In the genomic region with DNA sequence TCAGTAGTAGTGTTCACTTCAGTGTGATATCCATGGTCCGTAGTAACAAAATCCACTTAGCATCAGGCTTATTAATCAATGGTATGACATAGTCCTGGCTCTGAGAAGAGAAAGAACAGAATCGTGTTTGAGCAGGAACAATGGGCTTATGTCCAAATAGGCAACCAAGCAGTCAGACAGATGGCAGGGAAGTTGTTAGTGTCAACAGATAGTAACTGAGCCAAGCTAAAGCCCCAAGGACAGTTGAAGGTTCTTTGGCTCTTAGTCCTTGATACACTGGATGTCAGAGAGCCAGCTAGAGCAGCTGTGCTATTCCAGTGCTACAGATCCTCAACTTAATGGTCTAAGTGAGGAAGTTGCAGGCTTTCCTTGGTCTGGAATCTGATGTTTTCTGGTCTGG, we compare ENCODE assay signal across 11 mouse cellular contexts.
DNase-seq lines count a peak whose midpoint lies in the region; ATAC-seq lines count a peak whose summit lies in the region.
"Had no signal": no experiment of that assay in that cellular context is flagged by ENCODE, and none has a peak within 500 bp of the region (broad histone marks: within the 10 kb centered on the region; RNA-seq: fewer than 3 reads in every experiment).

No protein-coding gene starts in this region.

- no peaks in the 10 kb centered on the region for H3K27me3 ChIP-seq in intestine, embryonic 15.5 days (replicated peaks)
- no peaks in the 10 kb centered on the region for H3K27me3 ChIP-seq in intestine, embryonic 16.5 days (replicated peaks; ENCODE audit: control insufficient read depth, insufficient read depth, low read length)

- 36% methylated on average over 2 of the region's 2 CpGs for WGBS in intestine, embryonic 15.5 days
- 38% methylated on average over 2 of the region's 2 CpGs for WGBS in intestine, embryonic 16.5 days

- no peaks in the 10 kb centered on the region for H3K9me3 ChIP-seq in intestine, embryonic 15.5 days
- H3K9me3 ChIP-seq in intestine, embryonic 16.5 days (ENCODE audit: control insufficient read depth, low read length) = no peaks in the 10 kb centered on the region

- ATAC-seq in intestine, embryonic 15.5 days = 0 out of 2 replicates have a peak, but pooled peaks have one; percentile 28
- ATAC-seq in intestine, embryonic 16.5 days = no peak

- no peak overlapping the region for H3K4me3 ChIP-seq in intestine, embryonic 15.5 days (replicated peaks)
- H3K4me3 ChIP-seq in intestine, embryonic 16.5 days (ENCODE audit: low read length) = no peak overlapping the region

- H3K9ac ChIP-seq in intestine, embryonic 15.5 days = no peak overlapping the region
- H3K9ac ChIP-seq in intestine, embryonic 16.5 days (ENCODE audit: low read depth, low read length) = no peak overlapping the region
- H3K9ac ChIP-seq: liver, embryonic 14.5 days had no signal

- H3K27ac ChIP-seq in intestine, embryonic 15.5 days = no peak overlapping the region
- no peak overlapping the region for H3K27ac ChIP-seq in intestine, embryonic 16.5 days (ENCODE audit: low read length)
- H3K27ac ChIP-seq: liver, embryonic 14.5 days had no signal

- no peak overlapping the region for H3K4me2 ChIP-seq in intestine, embryonic 15.5 days (replicated peaks)
- no peak overlapping the region for H3K4me2 ChIP-seq in intestine, embryonic 16.5 days (ENCODE audit: low read depth, low read length)

- DNase-seq in cerebellum, postnatal 10 days = peak; percentile 68 to 71
- DNase-seq in cerebellum, adult 9-11 months = no peak
- DNase-seq in retina, postnatal 1 day = peak; percentile 20
- DNase-seq in retina, embryonic 14.5 days (ENCODE audit: low spot score) = no peak
- peak; percentile 32 to 63 for DNase-seq in layer of hippocampus, postnatal 14 days (ENCODE audit: low spot score in 2 of 2)
- no peak for DNase-seq in thymus, postnatal 25 days
- DNase-seq: B cell, adult 2 months; kidney, postnatal 4 days had no signal

- no peaks in the 10 kb centered on the region for H3K36me3 ChIP-seq in intestine, embryonic 15.5 days
- no peaks in the 10 kb centered on the region for H3K36me3 ChIP-seq in intestine, embryonic 16.5 days (ENCODE audit: control insufficient read depth, insufficient read depth, low read length)

- H3K4me1 ChIP-seq in intestine, embryonic 15.5 days (replicated peaks) = no peaks in the 10 kb centered on the region
- no peaks in the 10 kb centered on the region for H3K4me1 ChIP-seq in intestine, embryonic 16.5 days (ENCODE audit: control insufficient read depth, insufficient read depth, low read length)

Comparison
In these comparisons a context has a peak if more than half of its experiments do, and no peak if none do; other contexts are left out.
1. DNase-seq: peak in cerebellum, postnatal 10 days (2 of 2), retina, postnatal 1 day (single experiment) and layer of hippocampus, postnatal 14 days (2 of 2); none in cerebellum, adult 9-11 months (single experiment), retina, embryonic 14.5 days (single experiment) and thymus, postnatal 25 days (single experiment).